Mouse (Mus musculus): ENCODE measurements around the gene Odf2.
"Not testable (repeated sequence)": the region's sequence is repeated elsewhere in the genome, so short reads cannot be mapped to it uniquely, and the experiment has no call there.

Odf2 gene

DNA sequence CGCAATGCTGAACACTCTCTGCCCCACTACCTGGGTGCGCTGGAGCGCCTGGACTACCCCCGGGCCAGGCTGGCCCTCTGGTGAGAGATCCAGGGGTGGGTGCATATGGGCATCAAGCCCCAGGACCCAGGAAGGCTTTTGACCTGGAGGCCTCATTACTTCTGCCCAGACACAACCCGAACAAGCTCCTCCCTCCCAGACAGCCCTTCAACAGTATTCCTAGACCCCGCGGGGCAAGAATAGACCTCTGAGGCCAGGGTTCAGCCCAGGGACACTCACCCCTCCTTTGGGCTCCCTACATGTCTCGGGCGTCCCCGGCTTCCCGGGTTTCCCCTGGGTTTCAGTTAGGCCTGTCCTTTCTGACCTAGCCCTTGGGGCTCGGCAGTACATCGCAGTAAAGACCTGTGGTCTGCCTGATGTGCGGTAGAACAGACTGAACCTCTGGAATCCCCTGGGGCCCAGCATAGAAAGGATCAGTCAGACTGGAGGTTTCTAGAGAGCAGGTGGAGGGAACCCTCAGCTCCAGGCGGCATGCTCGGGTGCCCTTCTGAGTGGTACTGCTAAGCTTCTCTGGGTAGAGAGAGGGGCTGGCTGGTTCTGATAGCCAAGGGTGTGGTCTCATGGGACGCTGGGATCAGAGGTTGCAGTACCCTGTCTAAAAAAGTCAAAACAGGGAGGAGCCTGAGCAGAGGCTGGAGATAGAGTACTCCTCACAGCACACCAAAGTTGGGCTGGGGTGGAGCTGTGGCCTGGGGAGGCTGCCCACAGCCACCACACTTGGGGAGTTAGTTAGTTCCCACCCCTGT, 19.2 kb upstream of the Odf2 start:
- DNase-seq (ENCODE audit: low spot score in 2 of 2) = no peak

GRCm38 (mm10) chr2:29872581-29873295, 16.3 kb upstream of the Odf2 start:
- DNase-seq (ENCODE audit: low spot score in 2 of 2) = no peak

DNA sequence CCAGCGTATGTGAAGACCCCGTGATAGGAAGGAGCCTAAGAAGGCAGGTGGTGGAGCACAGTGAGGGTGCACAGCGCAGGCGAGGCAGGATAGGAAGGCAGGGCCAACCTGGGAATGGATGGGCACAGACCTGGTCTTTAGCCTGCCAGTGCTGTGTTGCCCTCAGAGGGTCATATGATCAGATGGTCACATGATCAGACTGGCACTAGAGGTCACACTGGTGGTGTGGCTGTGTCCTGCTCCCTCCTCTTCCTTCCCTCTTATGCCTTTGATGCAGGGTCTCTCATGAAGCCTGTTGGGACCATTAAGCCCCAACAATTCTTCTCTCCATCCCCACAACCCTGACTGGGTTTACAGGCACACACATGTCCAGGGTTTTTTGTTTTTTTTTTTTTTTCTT, 15.2 kb upstream of the Odf2 start:
- no peak for DNase-seq (ENCODE audit: low spot score in 2 of 2)

DNA sequence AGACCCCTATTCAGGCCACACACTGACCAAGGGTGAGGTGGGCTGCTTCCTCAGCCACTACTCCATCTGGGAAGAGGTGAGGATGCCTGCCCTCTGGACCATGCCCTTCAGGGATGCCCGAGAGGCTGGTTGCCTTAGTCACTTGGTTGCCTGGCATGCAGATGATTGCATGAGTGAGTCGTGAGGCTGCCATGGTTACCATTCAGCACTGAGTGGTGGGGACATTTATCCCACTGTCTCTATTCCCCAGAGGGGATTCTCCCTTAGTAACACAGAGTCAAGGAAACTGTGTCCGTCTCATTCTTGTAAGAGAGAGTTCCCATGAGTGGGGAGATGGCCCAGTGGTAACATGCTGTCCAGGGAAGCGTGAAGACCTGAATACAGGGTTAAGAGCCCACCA, 11.0 kb upstream of the Odf2 start:
- peak in 1 of 2 experiments; percentile 59 for DNase-seq (ENCODE audit: low spot score in 2 of 2)

DNA sequence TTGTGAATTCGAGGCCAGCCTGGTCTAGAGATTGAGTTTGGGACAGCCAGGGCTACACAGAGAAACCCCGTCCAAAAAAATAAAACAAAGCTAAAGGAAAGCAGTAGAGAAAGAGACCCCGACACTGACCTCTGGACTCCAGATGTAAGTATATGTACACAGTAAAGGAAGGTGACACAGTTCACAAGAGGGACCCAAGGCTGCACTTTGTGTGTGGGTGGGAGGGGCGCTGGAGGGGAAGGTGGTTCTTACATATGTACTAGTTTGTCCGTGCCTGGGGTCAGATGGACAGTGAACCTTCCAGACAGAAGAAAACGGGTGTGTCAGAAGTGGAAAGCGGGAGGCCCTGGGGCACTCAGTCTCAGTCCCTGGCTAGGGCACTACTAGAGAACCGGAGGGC, 9.8 kb upstream of the Odf2 start:
- no peak for DNase-seq (ENCODE audit: low spot score in 2 of 2)

GRCm38 (mm10) chr2:29879964-29880830, 8.8 kb upstream of the Odf2 start:
- DNase-seq (ENCODE audit: low spot score in 2 of 2) = no peak

DNA sequence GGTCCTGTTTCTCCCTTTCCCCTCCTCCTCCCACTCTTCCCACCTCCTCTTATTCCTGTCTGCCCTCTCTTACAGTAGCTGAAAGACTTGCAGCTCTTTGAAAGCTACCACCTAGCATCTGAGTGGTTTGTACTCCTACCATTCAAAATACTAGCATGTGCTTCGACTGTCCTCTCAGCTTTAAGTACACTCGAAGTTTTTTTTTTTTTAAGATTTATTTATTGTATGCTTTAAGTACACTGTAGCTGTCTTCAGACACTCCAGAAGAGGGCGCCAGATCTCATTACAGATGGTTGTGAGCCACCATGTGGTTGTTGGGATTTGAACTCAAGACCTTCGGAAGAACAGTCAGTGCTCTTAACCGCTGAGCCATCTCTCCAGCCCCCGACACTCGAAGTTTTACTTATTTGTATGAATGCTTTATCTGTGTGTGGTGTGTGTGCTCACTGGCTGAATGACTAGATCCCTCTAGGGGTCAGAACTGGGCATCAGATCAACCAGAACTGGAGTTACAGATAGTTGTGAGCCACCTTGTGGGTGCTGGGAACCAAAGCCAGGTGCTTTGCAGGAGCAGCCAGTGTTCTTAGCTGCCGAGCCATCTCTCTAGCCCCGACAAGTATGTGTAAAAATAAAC, 2.2 kb upstream of the Odf2 start:
- not testable (repeated sequence) for DNase-seq (ENCODE audit: low spot score in 2 of 2)

- DNase-seq (ENCODE audit: low spot score in 2 of 2) = peak; percentile 91 to 93
Observed at GRCm38 (mm10) chr2:29889991-29890833, 1.2 kb downstream of the Odf2 start.

DNA sequence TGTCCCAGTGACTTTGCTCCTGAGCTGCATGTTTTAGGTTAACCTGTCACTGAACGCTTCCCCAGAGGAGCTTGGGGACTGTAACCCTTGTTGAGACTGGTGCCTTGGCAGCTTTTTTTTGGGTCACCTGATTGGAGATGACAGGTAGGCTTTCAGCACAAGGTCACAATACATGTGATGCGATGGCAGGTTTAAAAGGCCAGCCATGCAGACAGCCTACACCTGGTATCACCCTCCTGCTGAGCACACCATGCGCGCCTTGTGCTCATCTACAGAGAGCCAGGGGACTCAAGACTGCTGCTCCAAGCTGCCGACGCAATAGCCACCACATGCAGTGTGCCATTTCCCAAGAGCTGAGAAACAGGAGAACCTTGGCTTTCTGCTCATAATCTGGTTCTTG, 2.8 kb downstream of the Odf2 start:
- DNase-seq (ENCODE audit: low spot score in 2 of 2) = no peak

DNA sequence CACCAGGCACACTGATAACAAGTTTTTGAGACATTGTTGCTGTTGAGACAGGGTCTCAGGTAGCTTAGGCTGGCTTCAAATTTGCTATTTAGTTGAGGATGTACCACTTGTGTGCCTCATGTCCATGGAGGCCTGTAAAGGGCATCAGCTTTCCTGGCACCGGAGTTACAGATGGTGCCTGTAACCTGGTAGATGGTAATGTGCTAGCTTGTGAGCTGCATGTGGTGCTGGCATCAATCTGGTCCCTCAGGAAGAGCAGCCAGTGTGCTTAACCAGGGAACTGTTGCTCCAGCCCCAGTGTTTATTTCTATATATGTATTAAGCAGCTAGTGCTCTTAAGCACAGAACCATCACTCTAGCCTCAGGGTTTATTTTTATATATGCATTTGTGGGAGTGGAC, 7.0 kb downstream of the Odf2 start:
- no peak for DNase-seq (ENCODE audit: low spot score in 2 of 2)

DNA sequence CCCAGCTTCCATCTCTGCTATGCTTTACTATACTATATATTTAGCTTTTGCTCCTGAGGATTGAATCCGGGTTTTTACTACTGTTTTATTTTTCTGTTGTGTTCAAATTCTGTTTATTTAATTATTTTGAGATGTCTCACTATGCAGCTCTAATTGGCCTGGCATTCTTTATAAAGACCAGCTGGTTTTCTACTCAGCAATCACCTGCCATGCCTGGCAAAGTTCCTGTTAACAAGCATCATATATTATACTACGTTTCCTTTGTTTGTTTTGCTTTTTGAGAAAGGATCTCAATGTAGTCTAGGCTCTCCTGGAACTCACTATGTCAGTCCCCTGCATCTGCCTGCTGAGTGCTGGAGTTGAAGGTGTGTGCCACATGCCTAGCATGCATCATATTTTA, 8.3 kb downstream of the Odf2 start:
- DNase-seq (ENCODE audit: low spot score in 2 of 2) = no peak

DNA sequence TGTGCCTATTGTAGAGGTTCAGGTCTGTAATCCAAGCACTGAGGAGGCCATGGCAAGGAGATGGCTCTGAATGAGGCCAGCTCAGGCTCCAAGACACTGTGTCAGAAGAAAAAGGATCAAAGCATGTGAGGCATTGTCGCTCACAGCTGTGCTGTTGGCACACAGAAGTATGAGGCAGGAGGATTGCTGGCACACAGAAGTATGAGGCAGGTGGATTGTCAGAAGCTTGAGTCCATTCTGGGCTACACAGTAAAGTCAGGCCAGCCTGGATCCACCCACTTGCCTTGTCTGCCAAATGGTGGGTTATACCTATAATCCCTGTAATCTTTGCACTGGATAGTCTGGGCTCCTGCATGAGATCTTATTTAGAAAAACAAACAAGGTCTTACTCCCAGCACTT, 9.1 kb downstream of the Odf2 start:
- DNase-seq (ENCODE audit: low spot score in 2 of 2) = no peak

DNA sequence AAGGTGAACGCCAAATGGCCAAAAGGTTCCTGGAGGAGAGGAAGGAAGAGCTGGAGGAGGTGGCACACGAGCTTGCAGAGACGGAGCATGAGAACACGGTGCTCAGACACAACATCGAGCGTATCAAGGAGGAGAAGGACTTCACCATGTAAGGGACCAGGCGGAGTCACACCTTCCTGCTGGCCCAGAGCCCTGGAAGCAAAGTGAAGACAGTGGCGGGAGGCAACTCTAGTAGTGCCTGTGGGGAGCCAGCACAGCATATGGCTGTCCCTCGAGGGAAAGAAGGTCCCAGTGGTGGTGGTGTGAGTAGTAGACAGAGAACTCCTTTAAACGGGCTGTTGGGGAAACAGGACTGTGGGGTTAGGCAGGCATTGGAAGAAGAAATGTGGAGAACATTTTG, 13.2 kb downstream of the Odf2 start:
- DNase-seq (ENCODE audit: low spot score in 2 of 2) = no peak

- DNase-seq (ENCODE audit: low spot score in 2 of 2) = not testable (repeated sequence)
Observed at GRCm38 (mm10) chr2:29908171-29908570, 19.1 kb downstream of the Odf2 start.

GRCm38 (mm10) chr2:29910042-29910441, 21.0 kb downstream of the Odf2 start:
- DNase-seq (ENCODE audit: low spot score in 2 of 2) = no peak

DNA sequence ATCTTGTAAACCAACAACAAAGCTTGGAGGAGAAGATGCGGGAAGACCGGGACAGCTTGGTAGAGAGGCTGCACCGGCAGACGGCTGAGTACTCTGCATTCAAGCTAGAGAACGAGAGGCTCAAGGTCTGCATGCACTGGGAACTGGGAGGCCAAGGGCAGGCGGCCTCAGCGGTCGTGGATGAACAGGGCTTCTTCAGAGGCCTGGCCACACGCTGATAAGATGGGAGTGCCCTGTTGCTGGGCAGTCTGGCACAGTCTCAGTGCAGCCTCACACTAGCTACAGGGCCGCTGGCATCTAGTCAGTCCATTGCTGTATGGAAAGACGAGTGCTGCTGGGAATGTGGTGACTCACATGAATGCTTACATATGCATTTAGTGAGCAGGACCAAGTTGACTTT, 28.6 kb downstream of the Odf2 start:
- no peak for DNase-seq (ENCODE audit: low spot score in 2 of 2)

DNA sequence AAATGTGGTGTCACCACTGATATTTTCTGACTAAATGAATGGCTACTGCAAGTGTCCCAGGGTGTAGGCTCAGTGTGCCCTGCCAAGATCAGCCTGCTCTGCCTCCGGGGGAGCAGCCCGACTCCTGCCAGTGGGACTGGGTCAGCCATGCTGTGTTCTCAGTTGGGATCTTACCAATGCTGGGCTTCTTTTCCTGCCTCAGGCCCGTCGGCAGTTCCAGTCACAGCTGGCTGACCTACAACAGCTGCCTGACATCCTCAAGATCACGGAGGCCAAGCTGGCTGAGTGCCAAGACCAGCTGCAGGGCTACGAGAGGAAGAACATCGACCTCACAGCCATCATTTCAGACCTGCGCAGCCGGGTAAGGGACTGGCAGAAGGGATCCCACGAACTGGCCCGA, 33.0 kb downstream of the Odf2 start:
- peak; percentile 45 for DNase-seq (ENCODE audit: low spot score in 2 of 2)

- DNase-seq (ENCODE audit: low spot score in 2 of 2) = no peak
Observed at GRCm38 (mm10) chr2:29926542-29926941, 37.5 kb downstream of the Odf2 start.

GRCm38 (mm10) chr2:29930506-29930905, 41.5 kb downstream of the Odf2 start:
- DNase-seq (ENCODE audit: low spot score in 2 of 2) = no peak

DNA sequence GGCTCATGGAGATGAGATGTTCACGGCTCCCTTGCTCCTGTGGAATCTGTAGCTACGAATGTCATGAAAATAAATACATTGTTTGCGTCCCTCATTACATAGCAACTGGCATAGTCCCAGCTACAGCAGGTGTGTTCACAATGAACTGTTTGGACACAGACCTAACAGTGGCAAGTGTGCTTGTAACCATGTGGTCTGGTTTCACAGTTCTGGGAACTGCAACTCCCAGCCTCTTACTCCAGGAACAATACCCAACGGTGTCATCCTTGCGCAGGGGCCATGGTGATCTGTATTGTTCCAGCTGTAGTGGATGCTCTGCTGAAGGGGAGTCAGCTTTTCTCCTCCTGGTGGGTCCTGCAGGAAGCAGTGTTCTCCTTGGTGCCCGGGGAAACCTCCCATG, 42.2 kb downstream of the Odf2 start:
- no peak for DNase-seq (ENCODE audit: low spot score in 2 of 2)

Measured in right cerebral cortex, postnatal 10 days (tissue).